Mouse (Mus musculus): Measurements from ENCODE around the gene Dph6.
"Not testable (repeated sequence)": the region's sequence is repeated elsewhere in the genome, so short reads cannot be mapped to it uniquely, and the experiment has no call there.

Gene Dph6

GRCm38 (mm10) chr2:114654365-114655239 lies at the start of gene Dph6:
Gene Dph6 (minus strand): TSS chr2:114654964.
- peak; percentile 88 to 93 for DNase-seq

GRCm38 (mm10) chr2:114700966-114701685 lies 46.4 kb upstream of the Dph6 start:
- no peak for DNase-seq

- DNase-seq = no peak
These were observed 36.8 kb upstream of the Dph6 start for GRCm38 (mm10) chr2:114691607-114692006.

- DNase-seq = no peak
These were observed 32.7 kb upstream of the Dph6 start for GRCm38 (mm10) chr2:114687483-114687882.

- no peak for DNase-seq
These were observed 32.3 kb upstream of the Dph6 start for GRCm38 (mm10) chr2:114687081-114687480.

- DNase-seq = no peak
These were observed 19.1 kb upstream of the Dph6 start for GRCm38 (mm10) chr2:114673831-114674230.

GRCm38 (mm10) chr2:114670983-114671382 lies 16.2 kb upstream of the Dph6 start:
- DNase-seq = no peak

GRCm38 (mm10) chr2:114658954-114659353 lies 4.2 kb upstream of the Dph6 start:
- DNase-seq = no peak

- no peak for DNase-seq
These were observed 8.5 kb downstream of the Dph6 start for GRCm38 (mm10) chr2:114646240-114646639.

GRCm38 (mm10) chr2:114643832-114644231 lies 10.9 kb downstream of the Dph6 start:
- DNase-seq = no peak

GRCm38 (mm10) chr2:114624683-114625082 lies 30.1 kb downstream of the Dph6 start:
- DNase-seq = peak in 1 of 2 experiments; percentile 17

- peak in 1 of 2 experiments; percentile 9 for DNase-seq
These were observed 32.2 kb downstream of the Dph6 start for GRCm38 (mm10) chr2:114622550-114622939.

- DNase-seq = peak; percentile 50 to 55
These were observed 32.8 kb downstream of the Dph6 start for GRCm38 (mm10) chr2:114621781-114622549.

GRCm38 (mm10) chr2:114611576-114611975 lies 43.2 kb downstream of the Dph6 start:
- no peak for DNase-seq

GRCm38 (mm10) chr2:114610110-114610509 lies 44.7 kb downstream of the Dph6 start:
- peak in 1 of 2 experiments; percentile 10 for DNase-seq

GRCm38 (mm10) chr2:114605202-114605601 lies 49.6 kb downstream of the Dph6 start:
- not testable (repeated sequence) for DNase-seq

GRCm38 (mm10) chr2:114601174-114601573 lies 53.6 kb downstream of the Dph6 start:
- DNase-seq = no peak

- no peak for DNase-seq
These were observed 55.0 kb downstream of the Dph6 start for GRCm38 (mm10) chr2:114599793-114600192.

GRCm38 (mm10) chr2:114593393-114593792 lies 61.4 kb downstream of the Dph6 start:
- DNase-seq = no peak

GRCm38 (mm10) chr2:114580714-114581113 lies 74.0 kb downstream of the Dph6 start:
- no peak for DNase-seq

- DNase-seq = peak in 1 of 2 experiments; percentile 9
These were observed 111.7 kb downstream of the Dph6 start for GRCm38 (mm10) chr2:114543000-114543622.

- no peak for DNase-seq
These were observed 112.4 kb downstream of the Dph6 start for GRCm38 (mm10) chr2:114542325-114542724.

- DNase-seq = no peak
These were observed 114.3 kb downstream of the Dph6 start for GRCm38 (mm10) chr2:114540416-114540815.
